Mouse (Mus musculus) C2C12 (cell line): ENCODE measurements around the gene Otud7a.

Experiments used
- CEBPB ChIP-seq: IDR thresholded peaks from one replicate; pipeline ENCODE4 v1.6.1; 2011; ENCODE audit warnings: low read depth, mild to moderate bottlenecking, control low read depth, moderate library complexity
- CTCF ChIP-seq: IDR thresholded peaks from one replicate; pipeline ENCODE4 v1.5.1; 2011; ENCODE audit not compliant: control insufficient read depth, insufficient read depth, insufficient read length
- MAX ChIP-seq: IDR thresholded peaks from one replicate; pipeline ENCODE4 v1.6.1; 2011; ENCODE audit warnings: mild to moderate bottlenecking, control low read depth
- USF1 ChIP-seq: IDR thresholded peaks from one replicate; pipeline ENCODE4 v1.6.1; 2011; ENCODE audit warnings: low read depth, mild to moderate bottlenecking, control low read depth, moderate library complexity

DNA sequence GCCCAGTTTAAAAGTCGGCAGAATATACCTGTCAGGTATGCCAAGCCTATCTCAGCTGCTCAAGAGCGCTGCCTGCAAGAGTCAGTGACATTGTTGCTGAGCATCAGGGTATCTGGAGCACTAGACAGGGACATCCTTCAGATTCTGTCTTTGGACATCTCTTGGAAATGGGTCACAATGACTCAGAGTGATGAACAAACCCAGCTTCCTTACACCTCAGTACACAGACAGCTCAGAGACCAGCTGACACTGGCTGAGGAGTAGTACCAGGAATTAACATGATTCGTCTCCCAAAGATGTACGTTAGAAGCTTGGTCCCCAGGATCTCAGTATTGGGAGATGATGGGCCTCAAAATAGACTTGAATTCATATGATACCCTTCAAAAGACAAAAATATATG is 332.8 kb downstream of the Otud7a start:
- TF ChIP-seq CTCF (no peak), CEBPB (no peak), USF1 (no peak), MAX (no peak)
